Mouse (Mus musculus) neural tube, embryonic 11.5 days (tissue): ENCODE data around the gene Pitpnm3. TPM values are rescaled to one million over a fixed set of nuclear protein-coding genes. Genes with fewer than 3 reads are reported as not detected.

Experiments
- ATAC-seq: fragments of 200-750 bp; cut with Nextera tagmentation; 2 replicates; pipeline ENCODE4 v1.8.0; 2017; ENCODE audit warnings: moderate number of reproducible peaks, mild to moderate bottlenecking, moderate TSS enrichment, moderate library complexity; ENCODE audit not compliant: insufficient read depth, low FRiP score, low TSS enrichment
- DNase-seq: peaks from one replicate; pipeline ENCODE4 v3.0.0-alpha.2; 2015; ENCODE audit warnings: low spot score
- H3K27ac ChIP-seq: fragments of 300-500 bp; sonication (generic); 2 replicates; pipeline ENCODE4 v1.5.1; 2014; ENCODE audit warnings: low read depth, mild to moderate bottlenecking, low read length
- H3K27me3 ChIP-seq: fragments of 300-500 bp; sonication (generic); 2 replicates; pipeline ENCODE4 v1.6.1; 2014; ENCODE audit warnings: mild to moderate bottlenecking, low read length, mixed read lengths; ENCODE audit not compliant: control insufficient read depth, insufficient read depth
- H3K36me3 ChIP-seq: fragments of 300-500 bp; sonication (generic); 2 replicates; pipeline ENCODE4 v1.6.1; 2014; ENCODE audit warnings: mild to moderate bottlenecking, low read length, moderate library complexity, mixed read lengths; ENCODE audit not compliant: control insufficient read depth, insufficient read depth
- H3K4me1 ChIP-seq: fragments of 300-500 bp; sonication (generic); 2 replicates; pipeline ENCODE4 v1.6.1; 2014; ENCODE audit warnings: low read length, mixed read lengths; ENCODE audit not compliant: control insufficient read depth, insufficient read depth
- H3K4me2 ChIP-seq: fragments of 300-500 bp; sonication (generic); 2 replicates; pipeline ENCODE4 v1.6.1; 2014; ENCODE audit warnings: low read depth, mild to moderate bottlenecking, moderate library complexity
- H3K4me3 ChIP-seq: fragments of 300-500 bp; sonication (generic); 2 replicates; pipeline ENCODE4 v1.5.1; 2014; ENCODE audit warnings: low read depth, low read length
- H3K9ac ChIP-seq: fragments of 300-500 bp; sonication (generic); 2 replicates; pipeline ENCODE4 v1.6.1; 2014; ENCODE audit warnings: mild to moderate bottlenecking, low read length
- H3K9me3 ChIP-seq: fragments of 300-500 bp; sonication (generic); 2 replicates; pipeline ENCODE4 v1.6.1; 2016; ENCODE audit warnings: low read length; ENCODE audit not compliant: control insufficient read depth
- WGBS: fragments of 180-500 bp; shearing (Covaris S2); extraction: QIAGEN DNeasy Blood & Tissue Kit; methylation state at CpG from one replicate; pipeline ENCODE4 v1.1.7; 2014; 5-methylcytosine and 5-hydroxymethylcytosine counted together
- polyA plus RNA-seq: library from polyadenylated mRNA; unstranded; fragments of >200 nt; fragmentation: Nextera tagmentation; extraction: Ambion mirVana; gene quantifications from 2 replicates; pipeline ENCODE4 v1.2.1, GENCODE M21; 2014

The Pitpnm3 gene
- polyA plus RNA-seq, 1 experiment from 2014 or later = 0.23 TPM

GRCm38 (mm10) chr11:72131697-72132096 lies 3.9 kb downstream of the Pitpnm3 start:
- Histone ChIP-seq H3K4me2 (no peak overlapping the region), H3K36me3 (no peaks in the 10 kb centered on the region), H3K27me3 (peaks cover 33% of the 10 kb centered on the region), H3K27ac (no peak overlapping the region), H3K4me1 (peaks cover 6% of the 10 kb centered on the region; the same call in 1 of the 2 replicates), H3K9ac (no peak overlapping the region), H3K9me3 (no peaks in the 10 kb centered on the region), H3K4me3 (no peak overlapping the region)
- 88% methylated on average over 1 of the region's 1 CpGs for WGBS
- ATAC-seq (no peak), DNase-seq (no peak)

DNA sequence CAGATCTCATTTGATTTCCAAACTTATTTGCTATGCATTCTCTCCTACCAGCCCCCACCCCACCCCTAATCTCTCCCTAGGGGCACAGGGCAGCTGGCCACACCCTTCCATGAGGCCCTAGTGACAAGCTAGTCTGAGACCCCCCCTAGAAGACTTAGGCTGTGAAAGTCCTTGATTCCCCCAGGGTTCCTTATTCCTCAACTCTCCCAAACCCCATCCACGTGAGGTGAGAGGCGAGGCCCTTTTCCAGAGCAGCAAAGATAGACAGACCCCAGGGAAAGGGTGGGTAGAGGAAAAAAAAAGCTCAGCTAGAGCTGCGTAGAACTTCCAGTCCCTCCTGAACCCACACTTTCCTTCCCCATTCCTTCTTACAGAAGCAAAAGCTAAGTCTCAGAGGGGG lies 4.7 kb downstream of the Pitpnm3 start:
- WGBS = 82% methylated on average over 3 of the region's 3 CpGs
- H3K27ac ChIP-seq = no peak overlapping the region
- DNase-seq (no peak), ATAC-seq (no peak)
- no peaks in the 10 kb centered on the region for H3K9me3 ChIP-seq
- peaks cover 25% of the 10 kb centered on the region for H3K27me3 ChIP-seq
- H3K36me3 ChIP-seq = no peaks in the 10 kb centered on the region
- H3K4me1 ChIP-seq = peaks cover 6% of the 10 kb centered on the region; the same call in 1 of the 2 replicates
- H3K4me3 ChIP-seq = no peak overlapping the region
- H3K4me2 ChIP-seq = no peak overlapping the region
- no peak overlapping the region for H3K9ac ChIP-seq

DNA sequence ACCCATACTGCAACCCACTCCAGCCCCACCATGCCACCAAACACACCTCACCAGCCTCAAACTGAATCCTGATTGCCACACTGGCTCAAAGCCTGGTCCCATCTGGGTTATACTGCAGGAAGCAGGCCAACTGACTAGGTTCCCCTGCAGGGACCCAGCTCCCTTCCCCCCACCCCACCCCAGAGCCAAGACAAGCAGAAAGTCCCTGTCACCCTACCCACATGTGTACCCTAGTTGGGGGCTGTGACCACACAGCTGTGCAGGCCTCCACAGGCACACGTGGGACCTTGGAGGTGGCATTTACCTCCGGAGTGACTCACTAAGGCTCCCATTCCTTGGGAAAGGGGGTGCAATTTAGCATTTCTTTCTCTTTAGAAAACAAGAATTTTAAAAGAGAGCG lies 5.1 kb downstream of the Pitpnm3 start:
- no peak overlapping the region for H3K27ac ChIP-seq
- H3K9me3 ChIP-seq = no peaks in the 10 kb centered on the region
- peaks cover 21% of the 10 kb centered on the region for H3K27me3 ChIP-seq
- no peak overlapping the region for H3K4me2 ChIP-seq
- no peaks in the 10 kb centered on the region for H3K36me3 ChIP-seq
- no peak overlapping the region for H3K9ac ChIP-seq
- ATAC-seq = no peak
- WGBS = 69% methylated on average over 3 of the region's 3 CpGs
- no peak overlapping the region for H3K4me3 ChIP-seq
- no peak for DNase-seq
- H3K4me1 ChIP-seq = peaks cover 6% of the 10 kb centered on the region; the same call in 1 of the 2 replicates

- no peaks in the 10 kb centered on the region for H3K9me3 ChIP-seq
- no peak overlapping the region for H3K27ac ChIP-seq
- WGBS = 17% methylated on average over 11 of the region's 11 CpGs
- no peak overlapping the region for H3K4me3 ChIP-seq
- no peaks in the 10 kb centered on the region for H3K36me3 ChIP-seq
- no peak overlapping the region for H3K4me2 ChIP-seq
- no peak for DNase-seq
- H3K27me3 ChIP-seq = peaks cover 17% of the 10 kb centered on the region
- no peak overlapping the region for H3K9ac ChIP-seq
- no peak for ATAC-seq
- H3K4me1 ChIP-seq = peaks cover 1% of the 10 kb centered on the region; the same call in 1 of the 2 replicates
Measured at GRCm38 (mm10) chr11:72130021-72130420, 5.6 kb downstream of the Pitpnm3 start.

DNA sequence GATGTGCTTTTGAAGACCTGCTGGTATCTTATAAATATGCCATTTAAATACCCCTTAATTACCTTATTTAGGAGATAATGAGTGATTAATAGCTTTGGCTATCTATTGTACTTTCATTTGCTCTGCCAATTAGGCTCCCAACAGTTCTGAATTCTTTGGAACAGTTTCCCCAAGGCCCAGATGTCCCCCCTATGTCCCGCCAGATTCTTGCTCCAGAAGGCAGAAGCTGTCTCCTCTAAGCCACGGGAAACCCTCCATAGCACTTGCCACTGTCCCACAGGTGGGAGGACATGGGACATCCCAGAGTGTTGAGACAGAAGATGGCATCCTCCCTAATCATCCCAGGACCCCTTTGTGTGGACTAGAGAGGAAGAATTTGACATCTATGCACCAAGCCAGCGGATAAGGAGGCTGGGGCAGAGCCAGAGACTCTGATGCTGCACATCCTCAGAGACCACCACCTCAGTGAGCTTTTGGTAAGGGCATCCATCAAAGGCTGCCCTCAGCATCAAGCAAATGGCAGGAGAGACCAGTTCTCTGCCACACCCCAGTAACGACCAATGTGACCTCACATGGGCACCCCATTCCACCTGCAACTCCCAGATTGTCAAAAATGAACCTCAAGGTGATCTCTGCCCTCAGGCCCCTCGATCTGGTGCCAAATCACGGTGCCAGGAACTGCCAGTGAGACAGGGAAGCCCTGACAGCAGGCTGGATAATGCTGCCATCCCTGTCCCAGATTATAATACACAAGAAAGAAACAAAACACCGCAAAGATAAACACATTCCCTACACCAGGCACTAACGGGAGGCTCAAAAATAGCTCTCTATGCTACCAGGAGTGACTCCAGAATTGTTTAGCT lies 6.3 kb downstream of the Pitpnm3 start:
- Histone ChIP-seq H3K4me3 (no peak overlapping the region), H3K4me2 (no peak overlapping the region), H3K9ac (no peak overlapping the region), H3K27ac (no peak overlapping the region), H3K27me3 (peaks cover 9% of the 10 kb centered on the region), H3K4me1 (no peaks in the 10 kb centered on the region), H3K36me3 (no peaks in the 10 kb centered on the region), H3K9me3 (no peaks in the 10 kb centered on the region)
- ATAC-seq = no peak
- 80% methylated on average over 8 of the region's 8 CpGs for WGBS
- DNase-seq = no peak

DNA sequence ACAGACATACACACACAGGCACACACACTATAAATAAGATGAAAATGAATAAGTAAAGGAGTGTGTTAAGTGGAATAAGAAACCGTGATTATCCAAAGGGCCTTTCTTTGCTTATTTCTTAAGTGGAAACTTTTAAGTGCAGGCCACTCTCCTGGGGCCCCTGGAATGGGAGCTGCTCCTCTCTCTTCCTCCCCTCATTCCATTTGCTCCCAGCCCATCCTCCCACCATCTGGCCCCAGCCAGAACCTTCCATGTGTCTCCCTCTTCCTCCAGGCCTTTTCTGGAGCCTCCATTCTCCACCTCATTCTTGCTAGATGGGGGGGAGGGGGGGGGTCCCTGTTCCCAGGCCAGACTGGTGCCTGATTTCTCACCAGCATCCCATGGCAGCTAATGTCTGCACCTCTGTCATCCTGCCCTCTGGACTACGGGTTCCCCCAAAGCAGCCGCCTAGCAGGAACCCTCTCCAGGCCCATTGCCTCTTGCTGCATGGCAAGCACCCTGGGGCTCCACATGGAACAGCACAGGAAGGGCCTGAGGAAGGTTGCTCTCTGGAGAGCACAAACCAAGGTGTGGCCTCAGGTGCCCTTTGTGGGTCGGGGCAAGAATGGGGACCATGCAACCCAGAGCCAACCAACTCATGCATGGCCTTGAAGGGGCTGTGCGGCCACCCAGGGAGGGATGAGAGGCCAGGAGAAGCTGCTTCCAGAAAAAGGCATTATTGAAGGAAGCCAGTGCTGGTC lies 8.0 kb downstream of the Pitpnm3 start:
- H3K4me3 ChIP-seq = no peak overlapping the region
- 83% methylated on average over 5 of the region's 5 CpGs for WGBS
- no peak overlapping the region for H3K4me2 ChIP-seq
- no peak for ATAC-seq
- H3K27ac ChIP-seq = no peak overlapping the region
- no peaks in the 10 kb centered on the region for H3K4me1 ChIP-seq
- no peaks in the 10 kb centered on the region for H3K9me3 ChIP-seq
- H3K36me3 ChIP-seq = no peaks in the 10 kb centered on the region
- H3K9ac ChIP-seq = no peak overlapping the region
- 0 out of 2 replicates have a peak, but pooled peaks cover 2% of the 10 kb centered on the region for H3K27me3 ChIP-seq
- no peak for DNase-seq

DNA sequence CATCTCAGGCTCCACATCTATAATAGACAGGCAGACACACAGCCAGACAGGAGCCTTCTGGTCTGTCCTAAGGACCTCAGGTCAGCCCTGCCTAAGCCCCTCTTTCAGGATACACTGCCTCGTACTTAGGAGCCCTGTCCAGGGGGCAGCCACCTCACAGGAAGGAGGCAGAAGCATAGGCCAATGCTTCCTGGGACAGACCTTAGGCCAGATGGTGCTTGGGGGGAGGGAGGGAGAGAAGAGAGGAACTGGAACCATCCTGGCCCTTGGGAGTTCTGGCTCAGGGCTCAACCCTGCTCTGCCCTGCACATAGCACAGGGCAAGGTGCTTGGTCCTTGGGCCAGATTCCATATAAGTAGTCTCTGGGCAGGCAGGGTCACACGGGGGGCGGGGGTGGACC lies 9.8 kb downstream of the Pitpnm3 start:
- DNase-seq (no peak), ATAC-seq (no peak)
- H3K27ac ChIP-seq = no peak overlapping the region
- H3K9ac ChIP-seq = no peak overlapping the region
- no peaks in the 10 kb centered on the region for H3K4me1 ChIP-seq
- H3K4me2 ChIP-seq = no peak overlapping the region
- no peaks in the 10 kb centered on the region for H3K9me3 ChIP-seq
- no peaks in the 10 kb centered on the region for H3K27me3 ChIP-seq
- H3K4me3 ChIP-seq = no peak overlapping the region
- no peaks in the 10 kb centered on the region for H3K36me3 ChIP-seq
- WGBS = 71% methylated on average over 3 of the region's 3 CpGs

- no peak overlapping the region for H3K4me2 ChIP-seq
- 78% methylated on average over 4 of the region's 4 CpGs for WGBS
- no peaks in the 10 kb centered on the region for H3K9me3 ChIP-seq
- DNase-seq (no peak), ATAC-seq (no peak)
- no peaks in the 10 kb centered on the region for H3K27me3 ChIP-seq
- H3K4me3 ChIP-seq = no peak overlapping the region
- H3K4me1 ChIP-seq = no peaks in the 10 kb centered on the region
- H3K36me3 ChIP-seq = no peaks in the 10 kb centered on the region
- H3K9ac ChIP-seq = no peak overlapping the region
- no peak overlapping the region for H3K27ac ChIP-seq
Measured at GRCm38 (mm10) chr11:72123531-72123930, 12.0 kb downstream of the Pitpnm3 start.
